Mouse (Mus musculus) MN1 (cell line): Measurements from ENCODE around the gene Stx6.

Source experiments
- DNase-seq: peaks from one replicate; pipeline ENCODE4 v3.0.0-alpha.2; 2016; ENCODE audit warnings: low spot score

The Stx6 gene

GRCm38 (mm10) chr1:155207859-155208258, 49.3 kb downstream of the Stx6 start:
- DNase-seq, result no peak

- DNase-seq, result no peak
These were observed 51.7 kb downstream of the Stx6 start for GRCm38 (mm10) chr1:155210011-155210763.

GRCm38 (mm10) chr1:155211017-155211416, 52.5 kb downstream of the Stx6 start:
- no peak for DNase-seq

GRCm38 (mm10) chr1:155212081-155212480, 53.6 kb downstream of the Stx6 start:
- DNase-seq, result no peak

- DNase-seq, result peak; percentile 56
These were observed 54.0 kb downstream of the Stx6 start for GRCm38 (mm10) chr1:155212493-155212892.

- DNase-seq, result peak; percentile 34
These were observed 54.6 kb downstream of the Stx6 start for GRCm38 (mm10) chr1:155212936-155213774.

- no peak for DNase-seq
These were observed 55.4 kb downstream of the Stx6 start for GRCm38 (mm10) chr1:155213912-155214311.

GRCm38 (mm10) chr1:155215066-155215764, 56.7 kb downstream of the Stx6 start:
- DNase-seq, result no peak

GRCm38 (mm10) chr1:155216313-155216712, 57.8 kb downstream of the Stx6 start:
- no peak for DNase-seq

- no peak for DNase-seq
These were observed 58.3 kb downstream of the Stx6 start for GRCm38 (mm10) chr1:155216844-155217243.

- DNase-seq, result peak; percentile 64
These were observed 59.5 kb downstream of the Stx6 start for GRCm38 (mm10) chr1:155217865-155218541.

- no peak for DNase-seq
These were observed 60.4 kb downstream of the Stx6 start for GRCm38 (mm10) chr1:155218924-155219323.

GRCm38 (mm10) chr1:155222101-155222669, 63.7 kb downstream of the Stx6 start:
- peak; percentile 57 for DNase-seq

- DNase-seq, result no peak
These were observed 64.5 kb downstream of the Stx6 start for GRCm38 (mm10) chr1:155223036-155223435.

- DNase-seq, result peak; percentile 93
These were observed 65.5 kb downstream of the Stx6 start for GRCm38 (mm10) chr1:155223849-155224554.

- peak; percentile 95 for DNase-seq
These were observed 71.2 kb downstream of the Stx6 start for GRCm38 (mm10) chr1:155229464-155230411.

- DNase-seq, result no peak
These were observed 73.9 kb downstream of the Stx6 start for GRCm38 (mm10) chr1:155232385-155232784.

- no peak for DNase-seq
These were observed 74.3 kb downstream of the Stx6 start for GRCm38 (mm10) chr1:155232786-155233185.

- no peak for DNase-seq
These were observed 74.9 kb downstream of the Stx6 start for GRCm38 (mm10) chr1:155233378-155233777.
